Mouse (Mus musculus): ENCODE results near the gene Fndc3a.

Gene Fndc3a

DNA sequence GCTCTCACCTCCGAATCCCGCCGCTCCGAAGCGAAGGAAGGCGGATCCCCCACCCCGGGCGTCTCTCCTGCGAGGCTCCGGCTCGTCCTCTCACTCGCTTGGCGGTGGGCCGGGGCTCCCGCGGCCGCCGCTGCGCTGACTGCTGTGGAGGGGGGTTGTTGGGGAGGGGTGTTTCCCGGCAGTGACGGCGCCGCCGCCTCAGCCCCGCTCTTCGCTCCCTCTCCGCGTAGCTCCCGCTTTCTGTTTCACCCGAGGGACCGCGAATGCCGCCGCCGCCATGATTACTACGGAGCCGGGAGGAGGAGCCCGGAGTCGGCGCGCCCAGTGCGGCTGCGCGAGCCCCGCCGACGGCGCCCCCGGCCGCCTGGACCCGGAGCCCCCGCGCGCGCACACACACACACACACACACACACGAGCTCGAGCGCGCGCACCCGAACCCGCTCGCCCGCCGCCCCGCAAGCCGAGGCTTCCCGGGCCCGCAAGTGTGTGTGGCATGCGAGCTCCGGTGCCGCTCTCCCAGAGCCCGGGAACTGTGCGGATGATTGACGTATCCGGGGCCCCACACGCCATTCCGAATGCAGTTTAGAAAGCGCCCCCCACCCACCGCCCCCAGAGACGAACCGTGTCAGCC lies at the start of gene Fndc3a:
TSS of gene Fndc3a (minus strand) at position 294 of the 631 bp plus-strand sequence.
- DNase-seq (ENCODE audit: inconsistent age in 2 of 2, low spot score in 1 of 2), result peak; percentile 90 to 96

DNA sequence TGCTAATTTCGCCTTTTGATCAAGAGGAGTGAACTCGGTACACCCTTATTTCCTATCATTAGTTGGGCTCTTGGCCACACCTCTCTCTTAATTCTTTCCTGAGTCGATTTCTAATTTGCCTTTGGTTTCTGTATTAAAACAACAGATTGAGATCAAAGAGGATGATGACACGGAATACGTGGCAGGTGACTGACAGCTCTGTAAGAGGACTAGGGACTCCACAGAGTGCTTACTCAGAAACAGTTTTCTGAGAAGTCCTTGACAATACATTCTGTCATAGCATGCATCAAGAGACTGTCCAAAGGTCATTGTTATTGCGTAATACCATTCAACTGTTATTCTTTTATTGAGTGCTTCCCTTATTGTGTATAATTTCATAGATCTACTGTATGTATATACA lies 43.1 kb upstream of the Fndc3a start:
- DNase-seq (ENCODE audit: inconsistent age in 2 of 2, low spot score in 1 of 2), result peak in 1 of 2 experiments; percentile 79

- DNase-seq (ENCODE audit: inconsistent age in 2 of 2, low spot score in 1 of 2), result no peak
Observed at GRCm38 (mm10) chr14:72750426-72751182, 40.8 kb upstream of the Fndc3a start.

GRCm38 (mm10) chr14:72748331-72748730 lies 38.5 kb upstream of the Fndc3a start:
- peak; percentile 31 to 85 for DNase-seq (ENCODE audit: inconsistent age in 2 of 2, low spot score in 1 of 2)

GRCm38 (mm10) chr14:72741667-72742066 lies 31.9 kb upstream of the Fndc3a start:
- no peak for DNase-seq (ENCODE audit: inconsistent age in 2 of 2, low spot score in 1 of 2)

DNA sequence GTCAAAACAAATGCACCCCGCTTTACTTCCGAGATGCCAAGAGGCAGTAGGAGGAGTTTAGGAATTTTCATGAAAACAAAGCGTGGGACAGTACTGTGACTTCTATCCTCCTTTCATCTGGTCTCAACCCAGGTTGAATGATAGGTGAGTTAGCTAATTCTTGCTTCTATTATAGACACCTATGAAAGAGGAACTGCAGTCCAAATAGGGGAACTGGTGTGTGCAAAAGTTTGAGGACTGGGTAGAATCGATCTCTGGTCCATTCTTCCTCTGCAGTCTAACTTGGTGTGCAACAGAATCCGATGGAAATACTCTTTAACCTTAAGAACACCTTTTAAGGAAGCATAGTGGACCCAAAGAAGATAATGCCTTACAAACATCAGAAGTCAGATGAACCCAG lies 30.5 kb upstream of the Fndc3a start:
- no peak for DNase-seq (ENCODE audit: inconsistent age in 2 of 2, low spot score in 1 of 2)

DNA sequence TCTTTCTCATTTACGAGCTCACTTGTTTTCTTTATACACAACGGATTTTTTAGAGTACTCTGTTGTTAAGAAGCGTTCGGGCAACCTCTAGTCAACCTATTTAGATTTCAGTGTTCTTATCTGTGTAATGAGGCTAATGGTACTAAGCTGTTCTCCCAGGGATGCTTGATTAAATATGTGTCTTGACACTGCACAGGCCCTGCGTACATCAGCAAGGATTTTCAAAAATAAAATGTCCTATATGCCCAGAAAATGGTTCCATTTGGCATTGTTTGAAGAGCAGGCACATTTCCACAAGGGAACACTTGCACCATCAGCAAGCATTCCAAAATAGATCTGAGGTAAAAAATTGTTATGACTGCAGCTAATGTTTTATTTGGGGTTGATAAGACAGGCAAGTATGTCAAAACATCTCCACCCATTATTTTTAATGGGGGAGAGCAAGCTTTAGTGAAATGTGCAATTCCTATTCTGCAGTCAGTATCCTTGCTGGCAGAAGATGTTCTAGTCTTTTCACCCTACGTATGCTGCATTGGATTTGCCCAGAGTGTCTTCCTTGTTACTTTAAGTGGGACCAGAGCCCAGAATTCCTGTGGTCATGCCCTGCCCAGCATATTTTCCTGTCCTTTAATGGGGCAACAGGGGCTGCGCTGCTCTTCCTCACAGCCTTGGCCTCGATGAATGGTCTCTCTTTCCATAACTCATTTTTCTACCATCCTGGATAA lies 29.8 kb upstream of the Fndc3a start:
- DNase-seq (ENCODE audit: inconsistent age in 2 of 2, low spot score in 1 of 2), result peak in 1 of 2 experiments; percentile 38

DNA sequence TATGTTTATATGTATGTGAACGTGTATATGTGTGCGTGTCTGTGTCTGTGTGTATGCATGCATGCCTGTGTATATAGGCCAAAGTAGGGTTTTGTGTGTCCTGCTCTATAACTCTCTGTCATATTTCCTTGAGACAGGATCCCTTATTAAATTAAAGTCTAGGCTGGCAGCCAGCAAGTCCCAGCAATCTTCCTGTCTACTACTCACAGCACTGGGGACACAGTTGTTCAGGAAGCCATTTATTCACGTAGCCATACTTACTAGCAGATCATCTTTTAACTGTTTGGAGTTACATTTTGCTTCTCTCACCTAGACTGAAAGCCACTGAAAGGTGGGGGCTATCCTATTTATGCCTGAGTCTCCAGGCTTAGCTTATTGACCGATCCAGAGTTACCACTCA lies 29.0 kb upstream of the Fndc3a start:
- peak in 1 of 2 experiments; percentile 55 for DNase-seq (ENCODE audit: inconsistent age in 2 of 2, low spot score in 1 of 2)

- peak; percentile 70 to 88 for DNase-seq (ENCODE audit: inconsistent age in 2 of 2, low spot score in 1 of 2)
Observed at GRCm38 (mm10) chr14:72738217-72738616, 28.4 kb upstream of the Fndc3a start.

GRCm38 (mm10) chr14:72725865-72726264 lies 16.1 kb upstream of the Fndc3a start:
- DNase-seq (ENCODE audit: inconsistent age in 2 of 2, low spot score in 1 of 2), result no peak

DNA sequence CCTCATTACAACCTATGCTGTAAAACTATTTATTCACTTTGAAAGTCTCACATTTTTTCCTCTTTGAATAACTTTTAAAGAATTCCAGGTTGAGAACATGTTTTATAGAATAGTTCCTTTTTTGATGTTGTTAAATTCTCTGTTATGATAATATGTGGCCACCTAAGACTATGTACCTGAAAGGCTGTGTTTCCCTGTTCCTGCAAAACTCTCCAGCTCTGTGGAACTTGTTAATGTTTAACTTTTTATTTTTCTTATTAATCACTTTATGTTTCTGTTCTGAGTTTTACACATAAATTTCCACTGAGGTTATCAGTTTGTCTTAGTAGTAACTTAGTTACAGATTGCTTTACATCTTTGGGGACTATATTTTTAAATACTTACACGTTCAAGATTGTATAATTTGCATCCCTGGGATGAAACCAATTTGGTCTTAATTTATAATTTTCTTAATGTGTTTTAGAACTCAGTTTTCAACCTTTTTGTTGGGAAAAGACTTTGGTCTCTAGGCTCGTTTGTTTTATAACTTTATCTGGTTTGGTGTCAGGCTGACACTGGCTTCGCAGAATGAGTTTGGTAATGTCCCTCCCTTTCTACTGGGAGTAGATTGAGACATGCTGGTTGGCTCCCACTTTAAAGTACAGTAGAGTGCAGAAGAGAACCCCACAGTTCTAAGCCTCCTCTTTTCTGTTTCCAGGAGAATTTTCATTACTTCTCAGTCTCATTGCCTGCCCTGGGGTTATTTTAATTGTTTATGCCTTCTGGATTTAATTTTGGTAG lies 12.7 kb upstream of the Fndc3a start:
- no peak for DNase-seq (ENCODE audit: inconsistent age in 2 of 2, low spot score in 1 of 2)

GRCm38 (mm10) chr14:72716175-72716574 lies 6.4 kb upstream of the Fndc3a start:
- peak in 1 of 2 experiments; percentile 52 for DNase-seq (ENCODE audit: inconsistent age in 2 of 2, low spot score in 1 of 2)

DNA sequence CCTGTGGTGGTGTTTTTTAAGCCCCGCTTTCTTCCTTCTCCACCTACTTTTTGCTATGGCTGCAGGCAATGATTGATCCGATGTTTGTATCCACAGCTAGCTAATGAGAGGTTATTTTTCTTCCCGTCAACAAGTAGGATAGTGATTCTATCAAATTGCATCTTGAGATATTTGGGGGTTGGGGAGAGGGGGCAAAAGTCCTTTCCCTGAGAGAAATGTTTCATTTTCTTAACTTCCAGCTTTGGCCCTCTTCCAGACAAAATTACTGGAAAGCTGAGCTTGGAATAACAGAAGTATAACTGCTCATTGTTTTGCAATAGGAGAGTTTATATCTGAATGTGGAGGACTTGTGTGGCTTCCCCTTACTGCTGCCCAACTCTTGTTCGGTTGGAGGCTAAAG lies 1.3 kb upstream of the Fndc3a start:
- peak in 1 of 2 experiments; percentile 69 for DNase-seq (ENCODE audit: inconsistent age in 2 of 2, low spot score in 1 of 2)

GRCm38 (mm10) chr14:72710341-72711027 lies 681 bp upstream of the Fndc3a start:
- DNase-seq (ENCODE audit: inconsistent age in 2 of 2, low spot score in 1 of 2), result peak; percentile 58 to 87

GRCm38 (mm10) chr14:72709091-72709709 lies 603 bp downstream of the Fndc3a start:
- DNase-seq (ENCODE audit: inconsistent age in 2 of 2, low spot score in 1 of 2), result peak in 1 of 2 experiments; percentile 77

- DNase-seq (ENCODE audit: inconsistent age in 2 of 2, low spot score in 1 of 2), result peak in 1 of 2 experiments; percentile 70
Observed at GRCm38 (mm10) chr14:72708581-72708991, 1.2 kb downstream of the Fndc3a start.

- no peak for DNase-seq (ENCODE audit: inconsistent age in 2 of 2, low spot score in 1 of 2)
Observed at GRCm38 (mm10) chr14:72700056-72700455, 9.7 kb downstream of the Fndc3a start.

- DNase-seq (ENCODE audit: inconsistent age in 2 of 2, low spot score in 1 of 2), result no peak
Observed at GRCm38 (mm10) chr14:72691406-72691805, 18.4 kb downstream of the Fndc3a start.

DNA sequence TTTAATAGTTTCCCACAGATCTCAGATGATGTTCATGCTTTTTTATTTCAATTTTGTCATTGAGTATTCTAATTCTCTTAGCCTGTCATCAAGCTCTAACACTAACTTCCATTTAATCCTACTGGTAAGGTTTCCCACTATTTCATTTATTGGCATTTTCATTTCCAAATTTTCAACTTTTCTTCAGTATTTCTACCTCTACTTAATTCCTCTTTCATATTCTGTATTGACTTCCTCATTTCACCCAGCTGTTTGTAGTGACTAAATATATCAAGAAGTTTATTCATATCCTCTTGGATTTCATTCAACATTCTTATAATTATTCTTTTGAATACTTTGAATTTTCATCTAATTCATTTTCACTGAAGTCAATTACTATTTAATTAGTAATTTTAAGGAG lies 20.3 kb downstream of the Fndc3a start:
- no peak for DNase-seq (ENCODE audit: inconsistent age in 2 of 2, low spot score in 1 of 2)

GRCm38 (mm10) chr14:72684857-72685370 lies 24.9 kb downstream of the Fndc3a start:
- no peak for DNase-seq (ENCODE audit: inconsistent age in 2 of 2, low spot score in 1 of 2)
